Mouse (Mus musculus) heart, embryonic 12.5 days (tissue): ENCODE data around the gene BC100530. TPM values are rescaled to one million over a fixed set of nuclear protein-coding genes. Genes with fewer than 3 reads are reported as not detected.
"Not testable (repeated sequence)": the region's sequence is repeated elsewhere in the genome, so short reads cannot be mapped to it uniquely, and the experiment has no call there.

ENCODE experiments used
- ATAC-seq: fragments of 200-750 bp; cut with Nextera tagmentation; 2 replicates; pipeline ENCODE4 v1.8.0; 2017; ENCODE audit warnings: moderate TSS enrichment, moderate library complexity; ENCODE audit not compliant: insufficient number of reproducible peaks, low FRiP score
- H3K27ac ChIP-seq: fragments of 300-500 bp; sonication (generic); 2 replicates; pipeline ENCODE4 v1.5.1; 2016; ENCODE audit warnings: mild to moderate bottlenecking, moderate library complexity; ENCODE audit not compliant: poor library complexity, severe bottlenecking
- H3K27me3 ChIP-seq: fragments of 300-500 bp; sonication (generic); replicated peaks from 2 replicates; pipeline ENCODE4 v1.6.1; 2016; ENCODE audit warnings: mild to moderate bottlenecking, moderate library complexity
- H3K36me3 ChIP-seq: fragments of 300-500 bp; sonication (generic); 2 replicates; pipeline ENCODE4 v1.6.1; 2016; ENCODE audit warnings: mild to moderate bottlenecking, moderate library complexity
- H3K4me1 ChIP-seq: fragments of 300-500 bp; sonication (generic); replicated peaks from 2 replicates; pipeline ENCODE4 v1.6.1; 2016; ENCODE audit warnings: mild to moderate bottlenecking
- H3K4me2 ChIP-seq: fragments of 300-500 bp; sonication (generic); 2 replicates; pipeline ENCODE4 v1.6.1; 2016; ENCODE audit warnings: mild to moderate bottlenecking, moderate library complexity
- H3K4me3 ChIP-seq: fragments of 300-500 bp; sonication (generic); 2 replicates; pipeline ENCODE4 v1.5.1; 2016; ENCODE audit warnings: mild to moderate bottlenecking
- H3K9ac ChIP-seq: fragments of 300-500 bp; sonication (generic); 2 replicates; pipeline ENCODE4 v1.6.1; 2016; ENCODE audit warnings: mild to moderate bottlenecking, moderate library complexity
- H3K9me3 ChIP-seq: fragments of 300-500 bp; sonication (generic); replicated peaks from 2 replicates; pipeline ENCODE4 v1.6.1; 2016; ENCODE audit warnings: mild to moderate bottlenecking, moderate library complexity
- WGBS: fragments of 180-500 bp; shearing (Covaris S2); methylation state at CpG from one replicate; pipeline ENCODE4 v1.1.7; 2016; 5-methylcytosine and 5-hydroxymethylcytosine counted together
- polyA plus RNA-seq: library from polyadenylated mRNA; unstranded; fragments of >200 nt; fragmentation: Nextera tagmentation; extraction: Ambion mirVana; gene quantifications from 2 replicates; pipeline ENCODE4 v1.2.1, GENCODE M21; 2016

BC100530 gene
- 0.67 and 3.1 TPM in 2 replicates for polyA plus RNA-seq

DNA sequence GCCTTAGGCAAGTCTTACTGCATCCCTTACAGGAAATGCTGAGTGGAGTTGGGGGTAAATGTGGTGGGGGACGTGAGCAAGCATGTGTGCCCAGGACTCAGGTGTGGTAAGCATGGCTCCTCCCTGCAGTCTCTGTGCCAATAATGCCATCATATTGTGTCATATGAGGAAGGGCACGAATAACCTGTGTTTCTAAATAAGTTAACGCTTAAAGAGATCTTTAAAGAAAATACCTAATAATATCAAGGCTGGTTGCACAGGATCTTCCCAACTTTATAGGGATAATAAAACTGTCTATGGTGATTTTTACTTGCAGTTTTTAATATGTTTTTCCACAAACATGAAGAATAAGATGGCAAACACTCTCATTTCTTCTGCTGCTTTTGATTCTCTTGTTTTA is at the start of gene BC100530:
Gene BC100530 (minus strand): TSS at position 101 of the 400 bp plus-strand sequence.
- 80% methylated on average over 3 of the region's 3 CpGs for WGBS
- not testable (repeated sequence) for H3K9me3 ChIP-seq, H3K27me3 ChIP-seq

DNA sequence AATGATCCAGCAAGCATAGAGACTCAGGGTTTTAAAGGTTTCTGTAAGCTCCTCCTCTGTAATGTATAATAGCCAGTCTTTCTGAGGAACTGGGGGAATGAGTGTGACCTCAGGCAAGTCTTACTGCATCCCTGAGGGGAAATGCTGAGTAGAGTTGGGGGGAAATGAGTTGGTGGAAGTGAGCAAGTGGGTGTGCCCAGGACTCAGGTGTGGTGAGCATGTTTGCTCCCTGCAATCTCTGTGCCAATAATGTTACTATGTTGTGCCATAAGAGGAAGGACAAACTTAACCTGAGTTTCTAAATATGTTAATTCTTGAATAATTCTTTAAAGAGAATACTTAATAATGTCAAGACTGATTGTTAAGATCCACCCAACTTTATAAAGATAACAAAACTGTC is 40.8 kb upstream of the BC100530 start, which contains the start of gene Stfa2:
Gene Stfa2 (minus strand): TSS at position 101 of the 400 bp plus-strand sequence.
- Histone ChIP-seq H3K4me2 (no peak within 1 kb of the TSS), H3K36me3 (no peaks in the 10 kb centered on the region), H3K9ac (no peak within 1 kb of the TSS), H3K4me1 (no peaks in the 10 kb centered on the region), H3K9me3 (no peaks in the 10 kb centered on the region), H3K27ac (no peak within 1 kb of the TSS), H3K27me3 (no peaks in the 10 kb centered on the region), H3K4me3 (no peak within 1 kb of the TSS)
- no peak for ATAC-seq

More for the DNA sequence above, at the start of gene BC100530:
- not testable (repeated sequence) for H3K36me3 ChIP-seq, ATAC-seq, H3K4me3 ChIP-seq, H3K27ac ChIP-seq, H3K4me2 ChIP-seq, H3K9ac ChIP-seq, H3K4me1 ChIP-seq

DNA sequence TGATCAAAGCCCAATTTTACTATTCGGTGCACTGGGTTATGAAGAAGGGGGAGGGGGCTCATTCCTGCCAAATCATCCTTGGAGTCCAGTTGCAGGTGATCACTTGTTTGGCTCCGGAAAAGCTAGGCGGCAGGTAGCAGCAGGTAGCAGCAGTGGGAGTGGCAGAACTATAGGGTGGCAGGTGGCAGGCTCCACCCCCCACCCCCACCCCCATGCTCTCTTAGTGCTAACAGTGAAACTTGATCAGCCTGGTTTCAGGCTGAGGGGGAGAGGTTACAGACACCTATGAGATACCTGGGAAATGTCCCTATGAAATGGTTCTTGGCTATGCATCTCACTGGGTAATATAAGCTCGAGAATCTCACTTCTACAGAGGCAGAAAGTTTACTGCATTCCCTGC is 21.5 kb upstream of the BC100530 start:
- WGBS: 19% methylated on average over 4 of the region's 4 CpGs
- Histone ChIP-seq H3K27me3 (no peaks in the 10 kb centered on the region), H3K9me3 (no peaks in the 10 kb centered on the region)

DNA sequence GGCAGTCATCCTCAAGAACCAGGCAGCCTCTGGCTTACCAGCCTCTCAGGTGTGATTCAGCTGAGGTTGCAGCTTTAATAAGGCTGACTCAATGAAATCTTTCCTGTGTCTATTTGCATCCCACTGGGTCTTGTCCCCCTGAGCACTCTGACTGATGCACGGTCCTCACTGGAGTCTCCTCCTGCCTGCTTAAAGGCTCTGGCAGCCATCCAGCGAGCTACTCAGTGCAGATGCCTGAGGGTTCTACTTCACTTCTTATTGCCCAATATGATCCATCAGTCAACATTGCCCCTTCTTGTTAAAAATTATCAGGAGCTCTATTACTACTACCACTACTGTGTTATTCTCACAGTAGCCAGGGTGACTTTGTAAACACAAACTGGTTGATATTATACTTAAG is 30.4 kb downstream of the BC100530 start:
- WGBS: 53% methylated on average over 2 of the region's 2 CpGs
- no peaks in the 10 kb centered on the region for H3K36me3 ChIP-seq
- H3K9ac ChIP-seq: no peak overlapping the region
- H3K4me1 ChIP-seq: no peaks in the 10 kb centered on the region
- no peak overlapping the region for H3K4me3 ChIP-seq
- ATAC-seq: no peak
- no peaks in the 10 kb centered on the region for H3K9me3 ChIP-seq
- H3K27me3 ChIP-seq: no peaks in the 10 kb centered on the region
- H3K27ac ChIP-seq: no peak overlapping the region
- H3K4me2 ChIP-seq: no peak overlapping the region

More for the DNA sequence above, 21.5 kb upstream of the BC100530 start:
- Histone ChIP-seq H3K4me2 (no peak overlapping the region), H3K4me1 (no peaks in the 10 kb centered on the region), H3K27ac (no peak overlapping the region), H3K36me3 (no peaks in the 10 kb centered on the region), H3K9ac (no peak overlapping the region), H3K4me3 (no peak overlapping the region)
- no peak for ATAC-seq

DNA sequence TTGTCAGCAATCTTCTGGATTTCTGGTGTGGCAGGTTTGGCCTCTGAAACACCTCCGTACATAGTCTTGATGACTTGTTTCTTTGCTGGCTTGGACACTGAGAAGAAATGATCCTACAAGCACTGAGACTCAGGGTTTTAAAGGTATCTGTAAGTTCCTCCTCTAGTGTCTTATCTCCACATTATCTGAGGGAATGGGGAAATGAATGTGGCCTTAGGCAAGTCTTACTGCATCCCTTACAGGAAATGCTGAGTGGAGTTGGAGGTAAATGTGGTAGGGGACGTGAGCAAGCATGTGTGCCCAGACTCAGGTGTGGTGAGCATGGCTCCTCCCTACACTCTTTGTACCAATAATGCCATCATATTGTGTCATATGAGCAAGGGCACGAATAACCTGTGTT is 33.3 kb downstream of the BC100530 start, which contains the start of gene BC117090:
Gene BC117090 (minus strand): TSS at position 101 of the 400 bp plus-strand sequence.
- Histone ChIP-seq H3K27me3 (no peaks in the 10 kb centered on the region), H3K9me3 (no peaks in the 10 kb centered on the region), H3K4me3 (no peak within 1 kb of the TSS), H3K9ac (no peak within 1 kb of the TSS), H3K27ac (no peak within 1 kb of the TSS), H3K4me2 (no peak within 1 kb of the TSS), H3K4me1 (no peaks in the 10 kb centered on the region), H3K36me3 (no peaks in the 10 kb centered on the region)
- WGBS: 66% methylated on average over 3 of the region's 3 CpGs
- no peak for ATAC-seq

DNA sequence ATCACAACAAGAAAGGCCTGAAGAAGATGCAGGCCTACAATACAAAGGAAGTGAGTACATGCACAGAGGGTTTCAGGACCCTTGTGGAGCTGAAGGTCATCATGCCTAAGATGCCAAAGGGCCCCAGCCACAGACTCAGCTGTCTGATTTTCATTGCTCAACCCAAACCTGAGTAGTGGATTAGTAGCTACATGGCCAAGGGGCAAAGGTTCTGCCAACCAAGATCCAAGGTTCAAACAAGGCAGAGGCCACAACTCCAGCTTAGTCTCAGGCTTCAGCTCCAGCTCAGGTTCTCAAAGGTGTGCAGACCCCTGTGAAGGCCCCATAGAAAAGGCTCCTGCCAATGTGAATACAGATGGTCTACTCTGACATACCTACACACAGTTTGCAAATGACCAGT is 48.3 kb downstream of the BC100530 start:
- Histone ChIP-seq H3K27me3 (no peaks in the 10 kb centered on the region), H3K4me1 (no peaks in the 10 kb centered on the region), H3K4me3 (no peak overlapping the region), H3K9me3 (no peaks in the 10 kb centered on the region), H3K9ac (no peak overlapping the region), H3K27ac (no peak overlapping the region), H3K4me2 (no peak overlapping the region), H3K36me3 (no peaks in the 10 kb centered on the region)
- no peak for ATAC-seq

DNA sequence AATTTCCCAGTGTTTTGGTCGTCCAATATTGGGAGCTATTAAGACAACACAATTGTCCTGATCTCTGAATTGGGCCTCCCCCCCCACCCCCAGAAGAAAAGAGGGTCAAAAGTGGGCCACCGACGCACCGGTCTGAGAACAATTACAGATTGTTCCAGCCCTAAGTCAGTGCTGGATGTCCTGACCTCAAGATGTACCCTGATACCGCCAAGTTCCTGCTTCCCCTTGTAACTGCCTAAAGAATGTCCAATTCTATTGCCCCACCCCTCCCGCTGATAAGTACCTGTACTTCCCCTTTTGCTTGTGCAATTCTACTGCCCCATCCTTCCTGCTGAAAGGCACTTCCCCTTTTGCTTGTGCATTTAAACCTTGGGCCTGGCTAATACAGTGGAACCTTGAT is 51.4 kb downstream of the BC100530 start:
- H3K36me3 ChIP-seq, ATAC-seq, H3K27me3 ChIP-seq, H3K9ac ChIP-seq, H3K4me3 ChIP-seq, H3K27ac ChIP-seq, H3K4me2 ChIP-seq, H3K9me3 ChIP-seq, H3K4me1 ChIP-seq: not testable (repeated sequence)
- WGBS: 84% methylated on average over 6 of the region's 6 CpGs

Other genes with a start within 250 kb of the BC100530 start
- 0.17 TPM in 1 of 2 replicates, not detected in the other for gene Csta1, start 236.5 kb downstream of the BC100530 start, polyA plus RNA-seq
- gene Stfa2l1, start 210.9 kb downstream of the BC100530 start, polyA plus RNA-seq: not detected in 2 replicates
- gene Gm5483, start 183.5 kb downstream of the BC100530 start, polyA plus RNA-seq: 1.2 TPM in 1 of 2 replicates, not detected in the other
- not detected in 2 replicates for gene Gm5416, start 157.3 kb downstream of the BC100530 start, polyA plus RNA-seq
- not detected in 2 replicates for gene 2010005H15Rik, start 146.3 kb downstream of the BC100530 start, polyA plus RNA-seq
- gene Stfa1, start 90.8 kb downstream of the BC100530 start, polyA plus RNA-seq: 2.6 TPM in 1 of 2 replicates, not detected in the other
- gene BC117090, start 33.4 kb downstream of the BC100530 start, polyA plus RNA-seq: not detected in 2 replicates
- not detected in 2 replicates for gene Stfa2, start 40.7 kb upstream of the BC100530 start, polyA plus RNA-seq
- gene Stfa3, start 87.6 kb upstream of the BC100530 start, polyA plus RNA-seq: not detected in 2 replicates
- 0.04 and 0.24 TPM in 2 replicates for gene Casr, start 194.4 kb upstream of the BC100530 start, polyA plus RNA-seq